Mouse (Mus musculus): ENCODE data around the gene Olfr1412. TPM values are rescaled to one million over a fixed set of nuclear protein-coding genes. Genes with fewer than 3 reads are reported as not detected.

Olfr1412 gene
- polyA plus RNA-seq, 1 experiment from 2014 or later = not detected

DNA sequence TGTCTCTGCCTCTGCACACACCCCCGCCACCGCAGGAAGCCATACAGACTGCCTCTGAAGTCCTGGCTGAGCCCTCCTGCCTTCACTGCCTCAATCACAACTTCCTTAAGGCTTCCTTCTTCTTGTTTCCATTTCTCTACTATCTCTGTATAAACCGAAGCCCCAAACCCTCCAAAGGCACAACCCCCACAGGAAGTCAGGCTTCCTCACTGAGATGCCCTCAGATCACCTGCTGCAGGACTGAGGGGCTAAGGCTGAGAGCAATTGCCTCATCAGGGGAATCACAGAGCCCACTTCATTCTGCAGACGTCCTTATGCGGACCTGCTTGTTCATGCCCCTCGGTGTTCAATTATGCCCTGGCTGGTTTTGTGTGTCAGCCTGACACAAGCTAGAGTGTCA, 54.8 kb downstream of the Olfr1412 start:
- Histone ChIP-seq H3K9ac (ENCODE audit: low read length) (no peak overlapping the region; the same call in 1 of the 2 replicates), H3K4me2 (ENCODE audit: low read depth) (peak overlapping the region; percentile 91; the same call in 1 of the 2 replicates), H3K36me3 (ENCODE audit: control insufficient read depth, insufficient read depth, low read length) (peaks cover 2% of the 10 kb centered on the region; the same call in 1 of the 2 replicates), H3K9me3 (ENCODE audit: control insufficient read depth, low read length) (no peaks in the 10 kb centered on the region), H3K4me1 (ENCODE audit: control insufficient read depth, insufficient read depth, low read length) (peaks cover 7% of the 10 kb centered on the region; the same call in 1 of the 2 replicates), H3K27me3 (ENCODE audit: control insufficient read depth, insufficient read depth, low read length) (no peaks in the 10 kb centered on the region), H3K27ac (ENCODE audit: low read depth, low read length) (no peak overlapping the region), H3K4me3 (ENCODE audit: low read depth, low read length) (no peak overlapping the region; the same call in 1 of the 2 replicates)
- ATAC-seq (ENCODE audit: insufficient read depth, low FRiP score, low TSS enrichment) (no peak), DNase-seq (ENCODE audit: low spot score) (no peak)
- WGBS = 90% methylated on average over 6 of the region's 6 CpGs

Other genes with a start within 250 kb of the Olfr1412 start
- gene Ndufa10, start 111.9 kb upstream of the Olfr1412 start, polyA plus RNA-seq (2014; fragmentation: Nextera tagmentation; extraction: Ambion mirVana) = 296 TPM in 2 replicates
- not detected in 2 replicates for gene Olfr1416, start 100.7 kb upstream of the Olfr1412 start, polyA plus RNA-seq (2014; fragmentation: Nextera tagmentation; extraction: Ambion mirVana)
- not detected in 2 replicates for gene Olfr1415, start 89.7 kb upstream of the Olfr1412 start, polyA plus RNA-seq (2014; fragmentation: Nextera tagmentation; extraction: Ambion mirVana)
- gene Olfr1414, start 67.1 kb upstream of the Olfr1412 start, polyA plus RNA-seq (2014; fragmentation: Nextera tagmentation; extraction: Ambion mirVana) = not detected in 2 replicates
- gene Olfr1413, start 14.5 kb upstream of the Olfr1412 start, polyA plus RNA-seq (2014; fragmentation: Nextera tagmentation; extraction: Ambion mirVana) = not detected in 2 replicates
- not detected in 2 replicates for gene Olfr1411, start 8.6 kb downstream of the Olfr1412 start, polyA plus RNA-seq (2014; fragmentation: Nextera tagmentation; extraction: Ambion mirVana)
- gene Olfr1410, start 20.0 kb downstream of the Olfr1412 start, polyA plus RNA-seq (2014; fragmentation: Nextera tagmentation; extraction: Ambion mirVana) = not detected in 2 replicates
- gene Olfr12, start 32.0 kb downstream of the Olfr1412 start, polyA plus RNA-seq (2014; fragmentation: Nextera tagmentation; extraction: Ambion mirVana) = not detected in 2 replicates
- 408 and 434 TPM in 2 replicates for gene Cops9, start 56.2 kb downstream of the Olfr1412 start, polyA plus RNA-seq (2014; fragmentation: Nextera tagmentation; extraction: Ambion mirVana)
- gene Otos, start 63.1 kb downstream of the Olfr1412 start, polyA plus RNA-seq (2014; fragmentation: Nextera tagmentation; extraction: Ambion mirVana) = 0.08 and 0.62 TPM in 2 replicates
- gene Gpc1, start 245.9 kb downstream of the Olfr1412 start, polyA plus RNA-seq (2014; fragmentation: Nextera tagmentation; extraction: Ambion mirVana) = 49.5 and 52.5 TPM in 2 replicates